Mouse (Mus musculus): ENCODE data around the gene Phpt1.

DNA sequence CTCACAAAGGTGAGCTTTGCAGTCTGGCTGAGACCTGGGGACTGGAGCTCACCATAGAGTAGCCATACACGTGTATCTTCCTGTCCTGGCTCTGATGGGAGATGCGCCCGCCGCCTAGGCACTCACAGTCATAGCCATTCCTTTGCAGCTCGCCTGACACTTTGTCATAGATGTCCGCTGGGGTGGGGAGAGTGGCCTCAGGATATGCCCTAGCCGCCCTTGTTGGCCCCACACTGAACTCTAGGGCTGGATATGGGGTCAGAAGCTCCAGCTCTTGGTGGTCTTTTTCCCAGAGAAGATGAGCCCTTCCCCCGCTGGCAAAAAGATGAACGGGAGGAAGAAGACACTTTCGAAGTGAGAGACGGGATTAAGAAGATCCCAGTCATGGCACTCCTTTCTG is 888 bp downstream of the Phpt1 start:
- TF ChIP-seq CTCF (IDR thresholded peaks at IDR 0.05; ENCODE audit: low read depth) (no peak), EP300 (IDR thresholded peaks at IDR 0.05; ENCODE audit: low read depth) (no peak)
